Mouse (Mus musculus): ENCODE measurements at regions not wholly inside any gene's neighbourhood (a gene's known extent, or its start where the extent isn't known, plus 50 kb on each side); places are given as distances from the start of the nearest gene placed in this dataset.

DNA sequence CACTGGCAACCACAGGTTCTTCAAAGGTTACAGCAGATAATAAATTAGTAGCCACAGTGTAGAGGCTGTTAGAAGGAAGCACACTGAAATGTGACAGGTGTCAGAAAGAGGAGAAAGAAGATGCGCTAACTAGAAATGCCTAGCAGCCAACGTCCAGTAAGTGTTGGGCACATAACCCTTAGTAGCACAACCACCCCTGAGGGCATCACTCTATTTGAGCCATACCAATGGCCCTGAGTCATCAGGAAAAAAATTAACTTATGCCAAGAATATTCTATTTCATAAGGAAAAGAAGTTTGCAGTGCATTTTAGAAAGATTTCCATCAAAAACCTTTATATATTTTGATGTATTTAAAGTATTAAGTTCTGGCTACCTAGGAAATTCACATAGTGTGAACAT, 771.5 kb downstream of the Ets1 start:
- no peaks in the 10 kb centered on the region for H3K79me2 ChIP-seq (replicated peaks; ENCODE audit: control insufficient read depth, insufficient read depth, low read length)
- no peaks in the 10 kb centered on the region for H3K4me1 ChIP-seq (ENCODE audit: control insufficient read depth, insufficient read depth, low read length)
- H3K27me3 ChIP-seq (ENCODE audit: control insufficient read depth, insufficient read depth, low read length) = no peaks in the 10 kb centered on the region
- no peak overlapping the region for H3K9ac ChIP-seq (ENCODE audit: low read depth, low read length)
- intact Hi-C loops (cut with DNase I) = no loop called here
- TF ChIP-seq POLR2A (IDR thresholded peaks at IDR 0.05; ENCODE audit: insufficient read depth, low read depth, low read length) (no peak), EP300 (IDR thresholded peaks at IDR 0.05; ENCODE audit: insufficient read depth, low read depth, low read length) (no peak), CTCF (IDR thresholded peaks at IDR 0.05) (no peak)
- no peaks in the 10 kb centered on the region for H3K36me3 ChIP-seq (ENCODE audit: control insufficient read depth, insufficient read depth, low read length)
- no peak for DNase-seq
- H3K4me3 ChIP-seq = no peak overlapping the region
- WGBS = 83% methylated on average over 2 of the region's 2 CpGs
- H3K27ac ChIP-seq = no peak overlapping the region

DNA sequence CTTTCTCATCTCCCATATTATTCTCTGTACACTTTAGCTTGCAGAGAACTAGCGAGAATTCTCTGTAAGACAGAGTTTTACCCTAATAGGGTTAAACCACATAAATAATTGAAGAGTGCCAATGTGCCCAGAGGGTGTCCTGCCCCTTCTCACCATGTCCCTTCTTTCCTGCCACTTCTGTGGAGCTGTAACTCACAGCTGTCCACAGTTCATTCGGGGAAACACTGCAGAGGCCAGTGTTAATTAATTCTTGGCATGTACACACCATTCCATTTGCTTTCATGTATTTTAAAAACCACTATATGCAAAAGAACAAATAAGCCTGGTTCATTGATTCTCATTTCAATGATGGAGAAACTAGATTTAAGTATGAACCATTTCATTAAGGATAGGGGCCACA, 787.8 kb downstream of the Ets1 start:
- WGBS = 52% methylated on average over 2 of the region's 2 CpGs
- TF ChIP-seq POLR2A (IDR thresholded peaks at IDR 0.05; ENCODE audit: insufficient read depth, low read depth, low read length) = no peak
- intact Hi-C loops (cut with DNase I) = no loop called here

DNA sequence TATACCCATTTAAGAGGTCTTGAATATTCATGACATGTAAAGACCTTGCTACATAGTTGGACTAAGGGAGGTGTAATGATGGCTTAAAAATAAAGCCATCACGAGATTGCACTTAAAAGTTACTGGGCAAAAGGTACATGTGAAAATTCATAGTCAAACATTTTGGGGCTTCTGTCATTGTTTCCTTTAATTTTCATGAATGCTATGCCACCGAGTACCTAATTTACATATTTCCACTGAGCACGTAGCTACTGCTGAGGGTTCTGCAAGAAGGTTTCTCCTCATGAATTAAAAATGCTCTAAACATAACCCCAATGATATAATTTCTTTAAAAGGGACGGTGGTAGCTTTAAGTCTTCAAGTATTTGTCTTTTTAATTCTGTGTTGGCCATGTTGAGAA, 800.4 kb downstream of the Ets1 start:
- no peak for TF ChIP-seq CTCF (IDR thresholded peaks at IDR 0.05)
- no peak for TF ChIP-seq POLR2A (IDR thresholded peaks at IDR 0.05; ENCODE audit: insufficient read depth, low read depth, low read length)
- TF ChIP-seq EP300 (IDR thresholded peaks at IDR 0.05; ENCODE audit: insufficient read depth, low read depth, low read length) = no peak
- DNase-seq = no peak
- H3K79me2 ChIP-seq (replicated peaks; ENCODE audit: control insufficient read depth, insufficient read depth, low read length) = no peaks in the 10 kb centered on the region
- H3K36me3 ChIP-seq (ENCODE audit: control insufficient read depth, insufficient read depth, low read length) = no peaks in the 10 kb centered on the region
- intact Hi-C loops (cut with DNase I) = no loop called here
- H3K27ac ChIP-seq = no peak overlapping the region
- no peak overlapping the region for H3K9ac ChIP-seq (ENCODE audit: low read depth, low read length)
- no peaks in the 10 kb centered on the region for H3K27me3 ChIP-seq (ENCODE audit: control insufficient read depth, insufficient read depth, low read length)
- no peaks in the 10 kb centered on the region for H3K4me1 ChIP-seq (ENCODE audit: control insufficient read depth, insufficient read depth, low read length)
- WGBS = 75% methylated on average over 4 of the region's 4 CpGs
- no peak overlapping the region for H3K4me3 ChIP-seq

More for the DNA sequence above, 787.8 kb downstream of the Ets1 start:
- H3K79me2 ChIP-seq (replicated peaks; ENCODE audit: control insufficient read depth, insufficient read depth, low read length) = no peaks in the 10 kb centered on the region
- H3K4me3 ChIP-seq = no peak overlapping the region
- H3K9ac ChIP-seq (ENCODE audit: low read depth, low read length) = no peak overlapping the region
- no peaks in the 10 kb centered on the region for H3K27me3 ChIP-seq (ENCODE audit: control insufficient read depth, insufficient read depth, low read length)
- H3K4me1 ChIP-seq (ENCODE audit: control insufficient read depth, insufficient read depth, low read length) = no peaks in the 10 kb centered on the region
- DNase-seq = no peak
- H3K36me3 ChIP-seq (ENCODE audit: control insufficient read depth, insufficient read depth, low read length) = no peaks in the 10 kb centered on the region
- H3K27ac ChIP-seq = no peak overlapping the region

DNA sequence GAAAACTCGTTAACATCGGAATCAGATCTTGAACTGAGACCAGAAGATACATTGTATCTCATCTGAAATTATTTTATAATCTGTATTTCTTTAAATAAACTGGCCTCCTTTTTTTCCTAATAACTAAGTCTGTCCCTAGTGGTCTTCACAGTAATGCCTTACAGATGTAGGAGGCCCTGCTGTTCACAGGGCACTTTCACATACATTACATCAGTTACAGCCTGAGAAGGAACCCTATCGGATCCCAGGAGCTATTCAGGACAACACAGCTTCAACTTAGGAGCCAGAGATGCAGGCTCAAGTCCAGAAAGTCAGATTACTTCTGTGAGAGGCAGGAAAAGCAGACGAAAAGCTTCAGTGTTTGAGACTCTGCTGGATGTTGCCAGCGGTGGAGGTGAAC, 806.2 kb downstream of the Ets1 start:
- H3K27ac ChIP-seq = no peak overlapping the region
- no peaks in the 10 kb centered on the region for H3K36me3 ChIP-seq (ENCODE audit: control insufficient read depth, insufficient read depth, low read length)
- no peaks in the 10 kb centered on the region for H3K4me1 ChIP-seq (ENCODE audit: control insufficient read depth, insufficient read depth, low read length)
- no peaks in the 10 kb centered on the region for H3K27me3 ChIP-seq (ENCODE audit: control insufficient read depth, insufficient read depth, low read length)
- 61% methylated on average over 5 of the region's 5 CpGs for WGBS
- no peak overlapping the region for H3K9ac ChIP-seq (ENCODE audit: low read depth, low read length)
- intact Hi-C loops (cut with DNase I) = no loop called here
- no peak overlapping the region for H3K4me3 ChIP-seq
- no peaks in the 10 kb centered on the region for H3K79me2 ChIP-seq (replicated peaks; ENCODE audit: control insufficient read depth, insufficient read depth, low read length)
- TF ChIP-seq EP300 (IDR thresholded peaks at IDR 0.05; ENCODE audit: insufficient read depth, low read depth, low read length) (no peak), CTCF (IDR thresholded peaks at IDR 0.05) (no peak), POLR2A (IDR thresholded peaks at IDR 0.05; ENCODE audit: insufficient read depth, low read depth, low read length) (no peak)
- no peak for DNase-seq

DNA sequence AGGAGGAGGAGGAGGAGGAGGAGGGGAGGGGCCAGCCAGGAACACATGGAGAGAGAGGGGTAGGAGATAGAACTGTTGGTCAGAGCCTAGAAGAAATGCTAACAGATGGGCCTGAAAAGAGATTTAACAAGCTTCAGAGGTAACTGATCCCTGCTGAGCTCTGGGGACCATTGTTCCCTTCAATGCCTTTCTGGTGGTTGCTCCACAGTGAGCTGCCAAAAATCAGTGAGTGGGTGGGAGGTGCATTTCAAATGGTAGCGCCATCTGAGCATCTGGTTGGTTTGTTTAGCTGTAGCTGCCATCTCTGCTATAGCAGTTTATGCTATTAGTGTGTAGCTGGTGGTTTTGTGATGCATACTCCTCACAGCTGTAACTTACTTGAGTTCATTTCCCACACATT, 809.9 kb downstream of the Ets1 start:
- WGBS = 47% methylated on average over 1 of the region's 1 CpGs
- no peak for TF ChIP-seq EP300 (IDR thresholded peaks at IDR 0.05; ENCODE audit: insufficient read depth, low read depth, low read length)
- no peak for TF ChIP-seq CTCF (IDR thresholded peaks at IDR 0.05)
- TF ChIP-seq POLR2A (IDR thresholded peaks at IDR 0.05; ENCODE audit: insufficient read depth, low read depth, low read length) = no peak
- Histone ChIP-seq H3K9ac (ENCODE audit: low read depth, low read length) (no peak overlapping the region), H3K27ac (no peak overlapping the region), H3K36me3 (ENCODE audit: control insufficient read depth, insufficient read depth, low read length) (no peaks in the 10 kb centered on the region), H3K4me1 (ENCODE audit: control insufficient read depth, insufficient read depth, low read length) (no peaks in the 10 kb centered on the region), H3K27me3 (ENCODE audit: control insufficient read depth, insufficient read depth, low read length) (no peaks in the 10 kb centered on the region), H3K4me3 (no peak overlapping the region), H3K79me2 (replicated peaks; ENCODE audit: control insufficient read depth, insufficient read depth, low read length) (no peaks in the 10 kb centered on the region)
- DNase-seq = no peak
- intact Hi-C loops (cut with DNase I) = no loop called here

DNA sequence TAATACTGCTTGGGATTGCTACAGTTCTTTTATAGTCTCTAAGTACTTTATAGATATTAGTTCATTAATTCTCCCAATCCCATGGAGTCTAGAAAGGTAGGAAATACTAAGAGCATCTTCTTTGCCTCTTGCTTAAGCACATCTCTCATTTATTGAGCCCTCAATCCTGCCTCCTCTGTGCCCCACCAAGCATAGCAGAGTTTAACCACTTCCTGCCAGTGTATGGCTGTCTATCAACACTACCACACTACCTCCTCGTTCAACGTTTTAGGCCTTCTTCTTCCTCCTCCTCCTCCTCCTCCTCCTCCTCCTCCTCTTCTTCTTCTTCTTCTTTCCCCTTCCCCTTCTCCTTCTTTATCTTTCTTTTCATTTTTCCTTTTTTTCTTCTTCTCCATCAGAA, 839.1 kb downstream of the Ets1 start:
- TF ChIP-seq EP300 (IDR thresholded peaks at IDR 0.05; ENCODE audit: insufficient read depth, low read depth, low read length) = no peak
- TF ChIP-seq POLR2A (IDR thresholded peaks at IDR 0.05; ENCODE audit: insufficient read depth, low read depth, low read length) = no peak
- TF ChIP-seq CTCF (IDR thresholded peaks at IDR 0.05) = no peak
- Histone ChIP-seq H3K4me1 (ENCODE audit: control insufficient read depth, insufficient read depth, low read length) (no peaks in the 10 kb centered on the region), H3K27me3 (ENCODE audit: control insufficient read depth, insufficient read depth, low read length) (no peaks in the 10 kb centered on the region), H3K79me2 (replicated peaks; ENCODE audit: control insufficient read depth, insufficient read depth, low read length) (no peaks in the 10 kb centered on the region), H3K36me3 (ENCODE audit: control insufficient read depth, insufficient read depth, low read length) (no peaks in the 10 kb centered on the region), H3K4me3 (no peak overlapping the region), H3K9ac (ENCODE audit: low read depth, low read length) (no peak overlapping the region), H3K27ac (no peak overlapping the region)
- WGBS = 59% methylated on average over 2 of the region's 2 CpGs
- intact Hi-C loops (cut with DNase I) = no loop called here
- DNase-seq = no peak

Measured in heart, adult 2 months (tissue).